Mouse (Mus musculus) neutrophil, adult 5-6 weeks (primary cell): ENCODE results near the gene Cep95. TPM values are rescaled to one million over a fixed set of nuclear protein-coding genes. Genes with fewer than 3 reads are reported as not detected.
"Not testable (repeated sequence)": the region's sequence is repeated elsewhere in the genome, so short reads cannot be mapped to it uniquely, and the experiment has no call there.

Experiments
- ATAC-seq: fragments of 151-379, 151-347 bp; 2 replicates; pipeline ENCODE4 v1.8.0; 2017; ENCODE audit warnings: mild to moderate bottlenecking, moderate TSS enrichment; ENCODE audit not compliant: insufficient number of reproducible peaks, poor library complexity, low FRiP score, severe bottlenecking; ENCODE audit errors: extremely low read depth
- total RNA-seq: library from RNA; stranded (forward); fragments of 200-1000 nt; gene quantifications from 2 replicates; pipeline ENCODE4 v1.2.3, GENCODE M21; 2017

Cep95 gene
- total RNA-seq, 1 experiment from 2014 or later: 82.5 TPM

DNA sequence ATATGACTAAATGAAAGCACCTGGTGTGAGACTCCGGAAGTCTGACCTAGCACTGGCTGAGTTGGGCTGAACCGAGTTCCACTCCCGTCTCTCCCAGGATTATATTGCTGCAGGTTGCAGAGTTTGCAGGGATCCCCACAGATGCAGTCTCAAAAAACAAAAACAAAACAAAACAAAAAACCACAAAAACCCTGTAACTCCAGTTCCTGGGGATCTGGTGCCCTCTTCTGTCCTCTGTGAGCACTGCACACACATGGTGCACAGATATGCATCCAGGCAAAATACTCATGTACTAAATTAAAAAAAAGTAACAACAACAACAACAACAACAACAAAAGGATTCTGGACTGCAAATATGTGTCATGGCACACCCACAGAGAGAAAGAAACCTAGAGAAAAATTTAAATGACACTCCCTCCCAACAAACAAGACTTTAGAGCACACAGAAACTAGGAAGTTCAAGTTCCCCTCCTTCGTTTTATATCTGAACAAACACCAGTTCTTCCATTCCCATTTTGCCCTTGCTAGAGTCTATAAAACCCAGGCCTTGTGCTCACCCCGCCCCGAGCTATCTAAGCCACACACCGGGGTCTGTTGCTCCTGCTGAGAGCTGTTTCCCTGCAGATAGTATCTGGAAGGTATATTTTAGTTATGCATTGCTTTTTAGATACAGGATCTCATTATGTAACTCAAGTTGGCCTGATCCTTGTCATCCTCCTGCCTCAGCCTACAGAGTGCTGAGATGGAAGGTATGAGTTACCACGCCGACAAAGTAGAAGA lies 18.7 kb upstream of the Cep95 start:
- peak; percentile 65 for ATAC-seq

DNA sequence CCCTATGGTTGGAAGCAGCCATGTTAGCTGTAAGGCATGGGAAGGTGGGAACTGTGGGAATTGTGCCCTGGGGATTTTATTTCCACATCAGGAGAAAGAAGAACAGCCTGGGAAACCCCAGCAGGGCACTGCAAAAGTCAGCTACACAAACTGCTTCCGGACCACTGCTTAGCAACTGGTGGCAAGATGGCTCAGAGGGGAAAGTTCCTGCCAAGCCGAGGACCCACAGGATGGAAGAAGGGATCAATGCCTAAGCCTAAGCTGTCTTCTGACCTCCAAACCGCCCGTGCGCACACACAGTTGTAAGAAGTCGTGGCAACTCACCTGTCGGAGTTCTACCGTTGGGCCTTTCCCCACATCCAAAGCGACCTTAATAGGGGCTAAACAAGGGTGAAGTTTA lies 16.0 kb upstream of the Cep95 start:
- ATAC-seq: no peak

GRCm38 (mm10) chr11:106776960-106777359 lies 12.1 kb upstream of the Cep95 start:
- no peak for ATAC-seq

DNA sequence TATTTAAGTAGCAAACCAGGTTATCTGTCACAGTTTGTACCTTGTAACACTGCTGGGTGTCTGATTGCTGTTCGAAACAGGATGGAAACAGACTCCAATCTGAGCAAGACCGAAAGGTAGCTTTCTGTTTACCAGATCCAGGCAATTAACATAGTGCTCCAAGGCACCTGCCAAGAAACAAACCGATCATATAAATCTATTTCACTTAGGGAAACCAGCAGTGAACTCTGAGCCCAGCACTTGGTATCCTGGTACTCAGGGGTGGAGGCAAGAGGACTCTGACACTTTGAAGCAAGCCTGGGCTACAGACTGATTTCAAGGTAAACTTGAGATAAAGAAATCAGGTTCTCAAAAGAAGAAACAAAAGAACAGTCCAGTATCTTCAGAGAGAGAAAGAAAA lies 11.7 kb upstream of the Cep95 start:
- no peak for ATAC-seq

DNA sequence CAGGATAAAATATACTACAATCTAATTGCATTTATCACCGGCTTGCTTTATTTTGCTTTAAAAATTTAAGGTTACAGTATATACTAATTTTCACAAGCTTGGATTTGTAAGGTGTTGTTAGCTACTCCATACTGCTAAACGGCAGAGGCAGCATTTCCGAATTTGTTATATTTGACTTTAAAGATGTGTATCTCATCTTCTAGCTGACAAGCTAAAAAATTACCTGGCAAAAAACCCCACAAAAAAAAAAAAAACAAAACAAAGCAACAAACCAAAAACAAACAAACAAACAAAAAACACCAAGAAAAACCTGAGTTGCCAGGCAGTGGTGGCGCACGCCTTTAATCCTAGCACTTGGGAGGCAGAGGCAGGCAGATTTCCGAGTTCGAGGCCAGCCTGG lies 10.9 kb upstream of the Cep95 start:
- no peak for ATAC-seq

- ATAC-seq: peak; percentile 9
Measured at GRCm38 (mm10) chr11:106778589-106779387, 10.3 kb upstream of the Cep95 start.

GRCm38 (mm10) chr11:106779388-106780088 lies 9.5 kb upstream of the Cep95 start, which contains the start of gene Polg2:
Gene Polg2, minus strand, starts transcription at chr11:106779537.
- ATAC-seq: peak; percentile 81

- no peak for ATAC-seq
Measured at GRCm38 (mm10) chr11:106780089-106780425, 9.0 kb upstream of the Cep95 start.

DNA sequence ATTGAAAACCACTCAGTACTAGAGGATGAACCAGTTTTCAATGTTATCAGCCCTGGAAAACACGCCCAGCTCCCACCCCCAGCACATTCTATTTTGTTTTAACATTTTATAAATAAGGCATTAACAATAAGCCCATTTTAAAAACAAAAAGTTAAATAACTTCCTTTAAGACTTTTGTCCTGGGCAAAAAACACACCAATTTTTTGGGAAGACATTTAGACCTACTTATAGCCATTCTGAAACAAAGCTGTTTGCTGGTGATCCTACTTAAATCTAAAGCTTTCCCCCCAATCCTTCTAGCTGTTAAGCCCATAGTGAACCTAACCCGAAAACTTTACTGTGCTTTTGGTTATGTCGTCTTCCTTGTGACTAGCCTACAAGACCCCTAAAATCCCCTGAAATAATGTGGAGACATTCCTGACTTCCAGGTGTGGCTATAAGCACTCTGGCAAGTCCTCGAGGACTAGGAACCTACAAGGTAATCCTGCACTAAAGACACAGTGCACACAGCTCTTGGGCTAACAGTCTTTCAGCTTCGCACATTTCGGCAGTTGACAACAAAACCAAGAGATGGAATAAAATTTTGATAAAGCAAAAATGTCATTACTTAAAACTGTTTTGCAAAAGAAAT lies 8.3 kb upstream of the Cep95 start:
- no peak for ATAC-seq

GRCm38 (mm10) chr11:106782271-106782670 lies 6.8 kb upstream of the Cep95 start:
- not testable (repeated sequence) for ATAC-seq

DNA sequence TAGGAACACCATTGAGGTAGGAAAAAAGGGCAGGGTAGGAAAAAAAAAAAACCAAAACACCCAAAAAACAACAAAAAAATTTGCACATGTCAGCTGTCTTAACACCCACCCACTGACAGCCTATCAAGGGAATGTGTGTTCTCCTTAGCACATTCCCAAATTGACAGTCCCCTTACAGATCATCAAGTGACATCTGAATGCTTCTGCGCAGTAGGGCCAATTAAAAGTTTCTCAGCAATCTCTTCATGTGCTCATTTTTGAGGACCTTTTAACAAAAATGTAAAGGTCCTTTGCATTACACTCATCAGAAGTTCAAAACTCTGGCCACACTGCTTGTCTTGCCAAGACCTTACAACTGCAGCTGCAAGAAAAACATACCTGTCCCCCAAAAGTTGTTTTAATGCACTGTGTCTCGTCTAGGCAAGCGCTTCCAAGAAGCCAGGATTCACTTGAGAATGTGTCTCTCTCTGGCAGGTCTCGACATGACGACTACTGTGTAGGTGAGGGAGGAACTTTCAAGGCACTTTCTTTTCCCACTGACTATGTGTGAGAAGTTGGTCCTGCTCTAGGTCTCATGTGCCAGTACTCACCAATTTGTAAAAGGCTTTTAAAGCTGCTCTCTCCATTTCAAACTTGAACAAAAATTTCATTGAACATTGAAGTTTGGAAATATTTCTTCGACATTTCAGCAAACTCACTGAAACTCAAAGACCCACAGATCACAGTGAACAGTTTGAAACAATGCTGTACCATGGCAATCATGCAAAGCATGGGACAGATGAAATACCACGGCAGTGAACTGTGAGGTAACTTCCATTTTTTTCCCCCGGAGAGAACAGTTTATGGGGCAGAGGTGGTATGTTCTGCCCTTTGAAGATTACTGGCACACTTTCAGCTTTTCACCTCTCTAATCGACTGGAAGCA lies 5.9 kb upstream of the Cep95 start:
- ATAC-seq: no peak

GRCm38 (mm10) chr11:106784476-106784875 lies 4.6 kb upstream of the Cep95 start:
- ATAC-seq: no peak

DNA sequence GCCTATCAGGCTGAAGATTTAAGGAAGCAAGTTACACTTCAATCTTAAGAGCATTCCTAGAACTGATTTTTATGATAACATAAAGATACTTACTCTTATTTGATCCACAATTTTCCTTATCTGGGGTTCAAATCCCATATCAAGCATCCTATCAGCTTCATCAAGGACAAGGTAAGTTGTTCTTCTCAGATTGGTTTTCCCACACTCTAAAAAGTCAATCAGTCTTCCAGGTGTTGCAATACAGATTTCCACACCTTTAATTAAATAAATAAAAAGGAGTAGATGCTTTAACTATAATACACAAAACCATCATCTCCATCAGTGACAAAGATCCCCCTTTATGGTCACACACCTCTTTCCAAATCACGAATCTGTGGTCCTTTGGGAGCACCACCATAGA lies 4.0 kb upstream of the Cep95 start:
- no peak for ATAC-seq

- peak; percentile 27 for ATAC-seq
Measured at GRCm38 (mm10) chr11:106787131-106788025, 1.7 kb upstream of the Cep95 start.

DNA sequence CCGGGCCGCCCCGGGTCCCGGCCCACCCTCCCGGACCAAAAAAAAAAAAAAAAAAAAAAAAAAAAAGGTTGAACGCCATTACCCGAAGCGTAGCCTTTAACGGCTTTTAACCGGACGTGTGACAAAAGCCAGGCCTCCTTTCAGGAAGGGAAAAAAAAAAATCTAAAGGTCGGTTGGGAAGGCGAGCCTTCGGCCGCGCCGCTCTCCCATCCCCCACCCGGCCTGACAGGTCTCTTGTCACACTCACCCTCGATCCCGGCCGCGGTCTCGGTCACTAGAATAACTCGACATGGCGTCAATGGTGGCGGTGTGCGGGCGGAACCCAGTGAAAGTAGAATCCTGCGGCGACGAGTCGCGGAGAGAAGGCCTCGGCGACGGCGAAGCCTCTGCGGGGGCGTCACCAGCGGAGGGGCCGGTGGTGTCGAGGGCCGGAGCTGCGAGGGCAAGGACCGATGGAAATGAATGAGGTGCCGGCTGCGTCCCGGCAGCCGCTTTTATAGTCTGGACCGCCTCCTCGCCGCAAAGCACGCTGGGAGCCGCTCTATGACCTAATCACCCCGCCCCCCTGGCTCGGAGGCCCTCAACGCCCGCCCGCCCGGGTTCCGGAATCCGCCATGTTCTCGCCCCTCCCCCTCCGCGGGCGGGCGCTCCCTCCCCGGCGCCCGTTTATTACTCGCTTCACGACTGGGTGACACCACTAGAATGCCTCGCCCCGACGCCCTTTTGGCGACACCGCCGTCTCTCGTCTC lies 852 bp upstream of the Cep95 start:
- peak; percentile 59 for ATAC-seq

DNA sequence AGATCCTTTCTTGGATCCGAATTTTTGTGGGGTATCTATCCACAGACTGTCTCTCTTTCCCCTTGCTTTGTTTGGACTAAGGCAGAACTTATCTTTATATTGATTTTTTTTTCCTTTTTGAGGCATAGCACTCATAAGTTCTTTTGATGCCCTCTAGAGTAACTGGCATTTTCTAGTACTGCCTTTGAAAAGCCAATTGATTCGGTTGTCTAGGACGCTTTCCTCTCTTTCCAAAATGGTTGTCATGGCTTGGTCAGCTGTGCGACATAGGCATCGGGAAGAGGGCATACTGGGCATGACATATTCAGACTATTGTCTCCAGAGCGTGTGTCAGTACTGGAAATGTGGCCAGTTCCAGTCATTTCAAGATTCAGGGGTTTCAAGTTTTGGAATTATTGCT lies 597 bp downstream of the Cep95 start:
- ATAC-seq: no peak

GRCm38 (mm10) chr11:106793846-106794245 lies 4.8 kb downstream of the Cep95 start:
- no peak for ATAC-seq
